Mouse (Mus musculus) stomach, postnatal 0 days (tissue): ENCODE measurements around the gene Wbp2. TPM values are rescaled to one million over a fixed set of nuclear protein-coding genes. Genes with fewer than 3 reads are reported as not detected.
A peak's percentile ranks its signal among the peaks of the same experiment; 100 is the strongest.

Experiments used
- ATAC-seq: fragments of 200-750 bp; cut with Nextera tagmentation; 2 replicates; pipeline ENCODE4 v1.8.0; 2017; ENCODE audit not compliant: low FRiP score, low TSS enrichment
- DNase-seq: peaks from one replicate; pipeline ENCODE4 v3.0.0-alpha.2; 2016; ENCODE audit warnings: low spot score
- H3K27ac ChIP-seq: fragments of 300-500 bp; sonication (generic); replicated peaks from 2 replicates; pipeline ENCODE4 v1.5.1; 2014; ENCODE audit warnings: mild to moderate bottlenecking, control low read depth
- H3K27me3 ChIP-seq: fragments of 300-500 bp; sonication (generic); 2 replicates; pipeline ENCODE4 v1.6.1; 2014; ENCODE audit warnings: low read length; ENCODE audit not compliant: control insufficient read depth, insufficient read depth
- H3K36me3 ChIP-seq: fragments of 300-500 bp; sonication (generic); 2 replicates; pipeline ENCODE4 v1.6.1; 2014; ENCODE audit warnings: low read length, mixed read lengths; ENCODE audit not compliant: control insufficient read depth, insufficient read depth
- H3K4me1 ChIP-seq: fragments of 300-500 bp; sonication (generic); replicated peaks from 2 replicates; pipeline ENCODE4 v1.6.1; 2014; ENCODE audit warnings: antibody characterized with exemption; ENCODE audit not compliant: control insufficient read depth, insufficient read depth
- H3K4me2 ChIP-seq: fragments of 300-500 bp; sonication (generic); replicated peaks from 2 replicates; pipeline ENCODE4 v1.6.1; 2014; ENCODE audit warnings: low read depth, mild to moderate bottlenecking, control low read depth, moderate library complexity
- H3K4me3 ChIP-seq: fragments of 300-500 bp; sonication (generic); 2 replicates; pipeline ENCODE4 v1.5.1; 2014; ENCODE audit warnings: low read depth, low read length, control low read depth
- H3K9ac ChIP-seq: fragments of 300-500 bp; sonication (generic); 2 replicates; pipeline ENCODE4 v1.6.1; 2014; ENCODE audit warnings: mild to moderate bottlenecking, low read length, control low read depth, mixed read lengths
- H3K9me3 ChIP-seq: fragments of 300-500 bp; sonication (generic); 2 replicates; pipeline ENCODE4 v1.6.1; 2016; ENCODE audit warnings: low read length; ENCODE audit not compliant: control insufficient read depth
- CTCF ChIP-seq: IDR thresholded peaks from 2 replicates; pipeline ENCODE4 v1.5.1; 2016; ENCODE audit warnings: antibody characterized with exemption, low read depth, mild to moderate bottlenecking, moderate library complexity
- EP300 ChIP-seq: optimal IDR thresholded peaks from 2 replicates; pipeline ENCODE3; 2016; ENCODE audit warnings: antibody characterized with exemption
- WGBS: fragments of 180-500 bp; shearing (Covaris S2); extraction: QIAGEN DNeasy Blood & Tissue Kit; methylation state at CpG from one replicate; pipeline ENCODE4 v1.1.7; 2014; 5-methylcytosine and 5-hydroxymethylcytosine counted together
- polyA plus RNA-seq: library from polyadenylated mRNA; unstranded; fragments of >200 nt; fragmentation: Nextera tagmentation; extraction: Ambion mirVana; gene quantifications from 2 replicates; pipeline ENCODE4 v1.2.1, GENCODE M21; 2015

The Wbp2 gene
- polyA plus RNA-seq, 1 experiment from 2014 or later: 71.0 TPM

GRCm38 (mm10) chr11:116102472-116102871 lies 15.7 kb upstream of the Wbp2 start:
- H3K4me1 ChIP-seq: peaks cover 51% of the 10 kb centered on the region

GRCm38 (mm10) chr11:116101931-116102381 lies 15.2 kb upstream of the Wbp2 start:
- WGBS: 5% methylated on average over 11 of the region's 11 CpGs
- peak; percentile 63 for DNase-seq
- no peak for TF ChIP-seq EP300
- TF ChIP-seq CTCF: peak; percentile 18; the same call in 1 of the 2 replicates
- no peak overlapping the region for H3K4me3 ChIP-seq
- peak overlapping the region; percentile 95 for H3K27ac ChIP-seq
- ATAC-seq: no peak
- H3K4me1 ChIP-seq: peaks cover 46% of the 10 kb centered on the region
- H3K27me3 ChIP-seq: no peaks in the 10 kb centered on the region
- peak overlapping the region; percentile 32 for H3K4me2 ChIP-seq
- peak overlapping the region; percentile 59 for H3K9ac ChIP-seq
- H3K9me3 ChIP-seq: no peaks in the 10 kb centered on the region
- 0 out of 2 replicates have a peak, but pooled peaks cover 2% of the 10 kb centered on the region for H3K36me3 ChIP-seq

More at GRCm38 (mm10) chr11:116102472-116102871, 15.7 kb upstream of the Wbp2 start:
- Histone ChIP-seq H3K36me3 (0 out of 2 replicates have a peak, but pooled peaks cover 2% of the 10 kb centered on the region), H3K27ac (peak overlapping the region; percentile 95), H3K9me3 (no peaks in the 10 kb centered on the region), H3K4me2 (peak overlapping the region; percentile 32; the same call in 1 of the 2 replicates), H3K4me3 (no peak overlapping the region), H3K9ac (peak overlapping the region; percentile 59; the same call in 1 of the 2 replicates), H3K27me3 (no peaks in the 10 kb centered on the region)
- no peak for DNase-seq
- 34% methylated on average over 3 of the region's 4 CpGs for WGBS
- TF ChIP-seq EP300 (no peak), CTCF (no peak)
- no peak for ATAC-seq

GRCm38 (mm10) chr11:116100839-116101238 lies 14.0 kb upstream of the Wbp2 start:
- Histone ChIP-seq H3K4me1 (peaks cover 39% of the 10 kb centered on the region), H3K36me3 (no peaks in the 10 kb centered on the region), H3K27ac (peak overlapping the region; percentile 95), H3K9ac (no peak overlapping the region), H3K9me3 (no peaks in the 10 kb centered on the region), H3K27me3 (no peaks in the 10 kb centered on the region), H3K4me3 (no peak overlapping the region), H3K4me2 (no peak overlapping the region)
- ATAC-seq (no peak), DNase-seq (no peak)
- no peak for TF ChIP-seq EP300
- no peak for TF ChIP-seq CTCF
- 55% methylated on average over 7 of the region's 7 CpGs for WGBS

- Histone ChIP-seq H3K36me3 (no peaks in the 10 kb centered on the region), H3K27me3 (no peaks in the 10 kb centered on the region), H3K9me3 (no peaks in the 10 kb centered on the region), H3K9ac (no peak overlapping the region), H3K4me2 (no peak overlapping the region), H3K27ac (peak overlapping the region; percentile 95), H3K4me3 (no peak overlapping the region), H3K4me1 (peaks cover 39% of the 10 kb centered on the region)
- ATAC-seq: peak; percentile 71
- TF ChIP-seq CTCF: no peak
- no peak for TF ChIP-seq EP300
- WGBS: 20% methylated on average over 6 of the region's 6 CpGs
- DNase-seq: peak; percentile 83
Measured at GRCm38 (mm10) chr11:116100385-116100784, 13.6 kb upstream of the Wbp2 start.

GRCm38 (mm10) chr11:116099462-116099861 lies 12.7 kb upstream of the Wbp2 start:
- H3K27me3 ChIP-seq: no peaks in the 10 kb centered on the region
- H3K27ac ChIP-seq: peak overlapping the region; percentile 95
- H3K4me3 ChIP-seq: no peak overlapping the region
- DNase-seq (no peak), ATAC-seq (no peak)
- H3K36me3 ChIP-seq: no peaks in the 10 kb centered on the region
- H3K4me2 ChIP-seq: no peak overlapping the region
- H3K4me1 ChIP-seq: peaks cover 39% of the 10 kb centered on the region
- TF ChIP-seq CTCF (no peak), EP300 (no peak)
- WGBS: 81% methylated on average over 6 of the region's 6 CpGs
- H3K9ac ChIP-seq: 0 out of 2 replicates have a peak overlapping the region, but pooled peaks have one; percentile 13
- no peaks in the 10 kb centered on the region for H3K9me3 ChIP-seq

GRCm38 (mm10) chr11:116098711-116099460 lies 12.1 kb upstream of the Wbp2 start:
- peaks cover 36% of the 10 kb centered on the region for H3K4me1 ChIP-seq
- DNase-seq: no peak
- ATAC-seq: peak; percentile 39

More at GRCm38 (mm10) chr11:116098711-116099460, 12.1 kb upstream of the Wbp2 start:
- H3K9me3 ChIP-seq: no peaks in the 10 kb centered on the region
- TF ChIP-seq CTCF (no peak), EP300 (no peak)
- no peaks in the 10 kb centered on the region for H3K27me3 ChIP-seq
- no peaks in the 10 kb centered on the region for H3K36me3 ChIP-seq
- WGBS: 49% methylated on average over 14 of the region's 14 CpGs
- peak overlapping the region; percentile 95 for H3K27ac ChIP-seq
- H3K9ac ChIP-seq: peak overlapping the region; percentile 13; the same call in 1 of the 2 replicates
- H3K4me3 ChIP-seq: no peak overlapping the region
- no peak overlapping the region for H3K4me2 ChIP-seq
